Comparison of ENCODE assay signal across 1 mouse cellular context in genomic region chr17:28311366-28312132, GRCm38 (mm10).
TF ChIP-seq lines count a peak whose summit lies in the region.

No protein-coding gene starts in this region.

TF ChIP-seq in MEL, 35 proteins besides CTCF, POLR2A, EP300 and RAD21:
- 0 out of 2 replicates have a peak, but pooled peaks have one; percentile 0 for TF ChIP-seq UBTF (IDR thresholded peaks at IDR 0.05; ENCODE audit: borderline replicate concordance, insufficient read depth, low read depth, low read length)
- no peak for TF ChIP-seq GATA1 (IDR thresholded peaks at IDR 0.05; ENCODE audit: low read depth, low read length)
- peak; percentile 36; the same call in 1 of the 2 replicates for TF ChIP-seq CHD1 (IDR thresholded peaks at IDR 0.05; ENCODE audit: low read depth, low read length)
- no peak for TF ChIP-seq KAT2A (conservative IDR thresholded peaks at IDR 0.05; ENCODE audit: low read depth, low read length)
- 0 out of 2 replicates have a peak, but pooled peaks have one; percentile 44 for TF ChIP-seq MYC (IDR thresholded peaks at IDR 0.05; ENCODE audit: low read depth, low read length)
- no peak for TF ChIP-seq MAZ (IDR thresholded peaks at IDR 0.05; ENCODE audit: low read depth, low read length)
- peak; percentile 47; the same call in 1 of the 2 replicates for TF ChIP-seq NELFE (IDR thresholded peaks at IDR 0.05; ENCODE audit: low read depth, low read length)
- TF ChIP-seq HCFC1 (IDR thresholded peaks at IDR 0.05; ENCODE audit: low read depth, low read length) = no peak
- TF ChIP-seq SMC3 (IDR thresholded peaks at IDR 0.05; ENCODE audit: low read depth, low read length) = no peak
- no peak for TF ChIP-seq POLR2AphosphoS2 (IDR thresholded peaks at IDR 0.05; ENCODE audit: low read length)
- no peak for TF ChIP-seq E2F4 (IDR thresholded peaks at IDR 0.05; ENCODE audit: borderline replicate concordance, low read depth, low read length)
- no peak for TF ChIP-seq BHLHE40 (IDR thresholded peaks at IDR 0.05; ENCODE audit: borderline replicate concordance, low read depth, low read length)
- TF ChIP-seq ZC3H11A (IDR thresholded peaks at IDR 0.05; ENCODE audit: low read depth, low read length) = no peak
- TF ChIP-seq MYB (IDR thresholded peaks at IDR 0.05; ENCODE audit: low read depth, low read length) = no peak
- no peak for TF ChIP-seq CHD2 (IDR thresholded peaks at IDR 0.05; ENCODE audit: low read length)
- TF ChIP-seq TBP (IDR thresholded peaks at IDR 0.05; ENCODE audit: low read depth, low read length) = no peak
- no peak for TF ChIP-seq GABPA (IDR thresholded peaks at IDR 0.05; ENCODE audit: low read depth, low read length)
- no peak for TF ChIP-seq ELF1 (IDR thresholded peaks at IDR 0.05; ENCODE audit: low read depth, low read length)
- TF ChIP-seq MAFK (IDR thresholded peaks at IDR 0.05; ENCODE audit: borderline replicate concordance, low read depth, low read length) = no peak
- TF ChIP-seq POLR2AphosphoS5 (IDR thresholded peaks at IDR 0.05; ENCODE audit: borderline replicate concordance, low read depth, low read length) = no peak
- no peak for TF ChIP-seq RCOR1 (IDR thresholded peaks at IDR 0.05; ENCODE audit: low read depth, low read length)
- no peak for TF ChIP-seq TAL1 (IDR thresholded peaks at IDR 0.05; ENCODE audit: low read length)
- no peak for TF ChIP-seq SIN3A (IDR thresholded peaks at IDR 0.05; ENCODE audit: low read length)
- no peak for TF ChIP-seq NRF1 (IDR thresholded peaks at IDR 0.05; ENCODE audit: insufficient read depth, low read depth, low read length, poor library complexity, severe bottlenecking)
- 0 out of 2 replicates have a peak, but pooled peaks have one; percentile 11 for TF ChIP-seq MXI1 (IDR thresholded peaks at IDR 0.05; ENCODE audit: low read depth, low read length)
- no peak for TF ChIP-seq USF2 (IDR thresholded peaks at IDR 0.05; ENCODE audit: borderline replicate concordance in 1 of 2, insufficient read depth in 1 of 2, low read depth in 1 of 2, low read length in 2 of 2)
- no peak for TF ChIP-seq MEF2A (IDR thresholded peaks at IDR 0.05; ENCODE audit: extremely low read depth, insufficient replicate concordance, low read depth, low read length, poor library complexity, severe bottlenecking)
- no peak for TF ChIP-seq MAX (IDR thresholded peaks at IDR 0.05; ENCODE audit: low read length)
- TF ChIP-seq USF1 (IDR thresholded peaks at IDR 0.05; ENCODE audit: low read depth, low read length) = no peak
- no peak for TF ChIP-seq JUND (IDR thresholded peaks at IDR 0.05; ENCODE audit: low read depth, low read length)
- TF ChIP-seq ZKSCAN1 (IDR thresholded peaks at IDR 0.05; ENCODE audit: low read depth, low read length) = no peak
- no peak for TF ChIP-seq ZMIZ1 (IDR thresholded peaks at IDR 0.05; ENCODE audit: low read depth, low read length)
- TF ChIP-seq ZNF384 (IDR thresholded peaks at IDR 0.05; ENCODE audit: low read depth, low read length) = no peak
- TF ChIP-seq ETS1 (IDR thresholded peaks at IDR 0.05; ENCODE audit: low read depth, low read length) = no peak
- no peak for TF ChIP-seq TCF12 (IDR thresholded peaks at IDR 0.05; ENCODE audit: low read depth, low read length)
